Mouse (Mus musculus) midbrain, postnatal 0 days (tissue): ENCODE measurements around the gene Caskin2. TPM values are rescaled to one million over a fixed set of nuclear protein-coding genes. Genes with fewer than 3 reads are reported as not detected.

Source experiments
- ATAC-seq: fragments of 200-750 bp; cut with Nextera tagmentation; 2 replicates; pipeline ENCODE4 v1.8.0; 2017; ENCODE audit warnings: moderate number of reproducible peaks, mild to moderate bottlenecking, moderate TSS enrichment, moderate library complexity; ENCODE audit not compliant: low FRiP score
- DNase-seq: peaks from one replicate; pipeline ENCODE4 v3.0.0-alpha.2; 2015; ENCODE audit warnings: low spot score
- H3K27ac ChIP-seq: fragments of 300-500 bp; sonication (generic); 2 replicates; pipeline ENCODE4 v1.5.1; 2014; ENCODE audit warnings: low read depth, mild to moderate bottlenecking, low read length, mixed read lengths
- H3K27me3 ChIP-seq: fragments of 300-500 bp; sonication (generic); 2 replicates; pipeline ENCODE4 v1.6.1; 2014; ENCODE audit warnings: low read length, control low read depth, mixed read lengths; ENCODE audit not compliant: insufficient read depth
- H3K36me3 ChIP-seq: fragments of 300-500 bp; sonication (generic); 2 replicates; pipeline ENCODE4 v1.6.1; 2014; ENCODE audit warnings: low read length, control low read depth, mixed read lengths; ENCODE audit not compliant: insufficient read depth
- H3K4me1 ChIP-seq: fragments of 300-500 bp; sonication (generic); 2 replicates; pipeline ENCODE4 v1.6.1; 2014; ENCODE audit warnings: mild to moderate bottlenecking, control low read depth, antibody characterized with exemption, low read length, mixed read lengths; ENCODE audit not compliant: insufficient read depth
- H3K4me2 ChIP-seq: fragments of 300-500 bp; sonication (generic); 2 replicates; pipeline ENCODE4 v1.6.1; 2014; ENCODE audit warnings: low read depth, mild to moderate bottlenecking, low read length, mixed read lengths; ENCODE audit not compliant: poor library complexity, severe bottlenecking
- H3K4me3 ChIP-seq: fragments of 300-500 bp; sonication (generic); 2 replicates; pipeline ENCODE4 v1.5.1; 2014; ENCODE audit warnings: low read depth, mild to moderate bottlenecking, low read length, moderate library complexity
- H3K9ac ChIP-seq: fragments of 300-500 bp; sonication (generic); replicated peaks from 2 replicates; pipeline ENCODE4 v1.6.1; 2014; ENCODE audit warnings: mild to moderate bottlenecking, low read length, moderate library complexity, mixed read lengths; ENCODE audit not compliant: poor library complexity, severe bottlenecking
- H3K9me3 ChIP-seq: fragments of 300-500 bp; sonication (generic); 2 replicates; pipeline ENCODE4 v1.6.1; 2016; ENCODE audit warnings: low read length, control low read depth
- CTCF ChIP-seq: IDR thresholded peaks from 2 replicates; pipeline ENCODE4 v1.5.1; 2016; ENCODE audit warnings: antibody characterized with exemption, mild to moderate bottlenecking
- WGBS: fragments of 180-500 bp; shearing (Covaris S2); extraction: QIAGEN DNeasy Blood & Tissue Kit; methylation state at CpG from one replicate; pipeline ENCODE4 v1.1.7; 2014; 5-methylcytosine and 5-hydroxymethylcytosine counted together
- polyA plus RNA-seq: library from polyadenylated mRNA; unstranded; fragments of >200 nt; fragmentation: Nextera tagmentation; extraction: Ambion mirVana; gene quantifications from 2 replicates; pipeline ENCODE4 v1.2.1, GENCODE M21; 2015
- total RNA-seq: library from RNA; depleted of rRNA; stranded (reverse); fragments of >200 nt; gene quantifications from 2 replicates; pipeline ENCODE4 v1.2.3, GENCODE M21; 2014

Gene Caskin2
- total and polyA plus RNA-seq, 2 experiments from 2014 or later, result 7.2 to 27.9 TPM

- DNase-seq (no peak), ATAC-seq (no peak)
- Histone ChIP-seq H3K4me3 (no peak overlapping the region), H3K4me2 (no peak overlapping the region), H3K27me3 (peaks cover 7% of the 10 kb centered on the region; the same call in 1 of the 2 replicates), H3K4me1 (peaks cover 5% of the 10 kb centered on the region; the same call in 1 of the 2 replicates), H3K9ac (no peak overlapping the region), H3K27ac (no peak overlapping the region), H3K9me3 (no peaks in the 10 kb centered on the region), H3K36me3 (peaks cover 27% of the 10 kb centered on the region)
- TF ChIP-seq CTCF, result no peak
- WGBS, result 90% methylated on average over 16 of the region's 16 CpGs
Measured at GRCm38 (mm10) chr11:115819915-115820623, 6.6 kb upstream of the Caskin2 start.

- Histone ChIP-seq H3K4me1 (no peaks in the 10 kb centered on the region), H3K4me2 (no peak overlapping the region), H3K27ac (no peak overlapping the region), H3K36me3 (peaks cover 22% of the 10 kb centered on the region), H3K9ac (no peak overlapping the region), H3K9me3 (no peaks in the 10 kb centered on the region), H3K4me3 (no peak overlapping the region), H3K27me3 (no peaks in the 10 kb centered on the region)
- WGBS, result 89% methylated on average over 5 of the region's 5 CpGs
- DNase-seq (no peak), ATAC-seq (no peak)
- TF ChIP-seq CTCF, result peak; percentile 39; the same call in 1 of the 2 replicates
Measured at GRCm38 (mm10) chr11:115817331-115817730, 3.9 kb upstream of the Caskin2 start.

- peak within 1 kb of the TSS; percentile 91 for H3K4me3 ChIP-seq
- H3K36me3 ChIP-seq, result peaks cover 2% of the 10 kb centered on the region
- H3K27ac ChIP-seq, result peak within 1 kb of the TSS; percentile 63; the same call in 1 of the 2 replicates
- peak; percentile 76 for DNase-seq
- TF ChIP-seq CTCF, result no peak
- no peaks in the 10 kb centered on the region for H3K4me1 ChIP-seq
- under 1% methylated on average over 72 of the region's 84 CpGs for WGBS
- H3K27me3 ChIP-seq, result no peaks in the 10 kb centered on the region
- peak within 1 kb of the TSS; percentile 77 for H3K9ac ChIP-seq
- peak; percentile 71 for ATAC-seq
- H3K9me3 ChIP-seq, result no peaks in the 10 kb centered on the region
- peak within 1 kb of the TSS; percentile 95 for H3K4me2 ChIP-seq
Measured at GRCm38 (mm10) chr11:115814605-115815450, 1.4 kb upstream of the Caskin2 start, which contains the start of gene Tsen54. Gene Tsen54, plus strand, starts transcription at chr11:115814724.

- H3K27ac ChIP-seq, result peak overlapping the region; percentile 33; the same call in 1 of the 2 replicates
- no peaks in the 10 kb centered on the region for H3K27me3 ChIP-seq
- no peaks in the 10 kb centered on the region for H3K36me3 ChIP-seq
- DNase-seq (no peak), ATAC-seq (peak; percentile 3; the same call in 1 of the 2 replicates)
- H3K4me3 ChIP-seq, result peak overlapping the region; percentile 91
- peak overlapping the region; percentile 55; the same call in 1 of the 2 replicates for H3K9ac ChIP-seq
- no peak for TF ChIP-seq CTCF
- WGBS, result 3% methylated on average over 28 of the region's 28 CpGs
- H3K4me1 ChIP-seq, result peaks cover 9% of the 10 kb centered on the region; the same call in 1 of the 2 replicates
- H3K9me3 ChIP-seq, result no peaks in the 10 kb centered on the region
- peak overlapping the region; percentile 95 for H3K4me2 ChIP-seq
Measured at GRCm38 (mm10) chr11:115812533-115813420, 662 bp downstream of the Caskin2 start.

- Histone ChIP-seq H3K27me3 (no peaks in the 10 kb centered on the region), H3K9ac (no peak overlapping the region), H3K4me3 (peak overlapping the region; percentile 91), H3K27ac (peak overlapping the region; percentile 14; the same call in 1 of the 2 replicates), H3K9me3 (no peaks in the 10 kb centered on the region), H3K4me2 (peak overlapping the region; percentile 95), H3K36me3 (no peaks in the 10 kb centered on the region), H3K4me1 (peaks cover 9% of the 10 kb centered on the region; the same call in 1 of the 2 replicates)
- no peak for DNase-seq
- 31% methylated on average over 7 of the region's 7 CpGs for WGBS
- no peak for TF ChIP-seq CTCF
- ATAC-seq, result no peak
Measured at GRCm38 (mm10) chr11:115812095-115812494, 1.3 kb downstream of the Caskin2 start.
